Mouse (Mus musculus) CH12.LX (cell line): ENCODE measurements around the gene Mfsd5.

Source experiments
- CHD2 ChIP-seq: IDR thresholded peaks from 2 replicates; pipeline ENCODE4 v1.6.1; 2011; ENCODE audit warnings: low read length, improper control_type of control experiment
- CTCF ChIP-seq, 2 experiments: IDR thresholded peaks in 1 of 2; conservative IDR thresholded peaks in 1 of 2; 2 replicates each; pipeline ENCODE4 v1.5.1; 2011 to 2012; ENCODE audit warnings: low read depth in 2 of 2, low read length in 2 of 2, improper control_type of control experiment in 1 of 2, inconsistent platforms in 1 of 2, mild to moderate bottlenecking in 1 of 2, moderate library complexity in 1 of 2
- EP300 ChIP-seq: IDR thresholded peaks from 2 replicates; pipeline ENCODE4 v1.6.1; 2011; ENCODE audit warnings: low read length, improper control_type of control experiment
- ETS1 ChIP-seq: conservative IDR thresholded peaks from 2 replicates; pipeline ENCODE4 v1.6.1; 2012; ENCODE audit warnings: low read depth, mild to moderate bottlenecking, inconsistent platforms, low read length, improper control_type of control experiment, moderate library complexity
- MAX ChIP-seq: IDR thresholded peaks from 2 replicates; pipeline ENCODE4 v1.6.1; 2011; ENCODE audit warnings: low read length, improper control_type of control experiment
- MXI1 ChIP-seq: IDR thresholded peaks from 2 replicates; pipeline ENCODE4 v1.6.1; 2011; ENCODE audit warnings: mild to moderate bottlenecking, low read depth, low read length, improper control_type of control experiment
- MYC ChIP-seq: IDR thresholded peaks from 2 replicates; pipeline ENCODE4 v1.6.1; 2011; ENCODE audit warnings: low read depth, mild to moderate bottlenecking, improper control_type of control experiment, low read length
- RCOR1 ChIP-seq: conservative IDR thresholded peaks from 2 replicates; pipeline ENCODE4 v1.6.1; 2012; ENCODE audit warnings: low read depth, mild to moderate bottlenecking, inconsistent platforms, low read length, improper control_type of control experiment
- TBP ChIP-seq: conservative IDR thresholded peaks from 2 replicates; pipeline ENCODE4 v1.6.1; 2011; ENCODE audit warnings: low read depth, low read length, improper control_type of control experiment
- TCF12 ChIP-seq: IDR thresholded peaks from 2 replicates; pipeline ENCODE4 v1.6.1; 2014; ENCODE audit warnings: low read depth, mild to moderate bottlenecking, inconsistent platforms, low read length, improper control_type of control experiment
- UBTF ChIP-seq: IDR thresholded peaks from 2 replicates; pipeline ENCODE4 v1.6.1; 2012; ENCODE audit warnings: low read depth, mild to moderate bottlenecking, inconsistent platforms, low read length, improper control_type of control experiment, moderate library complexity
- USF1 ChIP-seq: IDR thresholded peaks from 2 replicates; pipeline ENCODE4 v1.6.1; 2014; ENCODE audit warnings: low read depth, mild to moderate bottlenecking, inconsistent platforms, low read length, improper control_type of control experiment
- ZMIZ1 ChIP-seq: IDR thresholded peaks from 2 replicates; pipeline ENCODE4 v1.6.1; 2012; ENCODE audit warnings: low read depth, mild to moderate bottlenecking, inconsistent platforms, low read length, improper control_type of control experiment

- 0 out of 4 replicates have a peak, but pooled peaks of 1 of the 2 experiments have one; percentile 2 for TF ChIP-seq CTCF (conservative IDR thresholded peaks at IDR 0.05 in 1 of 2, IDR thresholded peaks at IDR 0.05 in 1 of 2; ENCODE audit: low read depth in 2 of 2, low read length in 2 of 2)
- TF ChIP-seq USF1, result no peak
- no peak for TF ChIP-seq EP300
- TF ChIP-seq RCOR1, result no peak
- TF ChIP-seq TCF12, result peak; percentile 22; the same call in 1 of the 2 replicates
- no peak for TF ChIP-seq MAX
- no peak for TF ChIP-seq MYC
- TF ChIP-seq UBTF, result peak; percentile 43; the same call in 1 of the 2 replicates
- TF ChIP-seq ETS1, result 0 out of 2 replicates have a peak, but pooled peaks have one; percentile 13
- TF ChIP-seq MXI1, result no peak
- TF ChIP-seq ZMIZ1, result no peak
- TF ChIP-seq TBP, result no peak
- no peak for TF ChIP-seq CHD2
Measured at GRCm38 (mm10) chr15:102235371-102236027, 43.8 kb upstream of the Mfsd5 start.
